In the genomic region with DNA sequence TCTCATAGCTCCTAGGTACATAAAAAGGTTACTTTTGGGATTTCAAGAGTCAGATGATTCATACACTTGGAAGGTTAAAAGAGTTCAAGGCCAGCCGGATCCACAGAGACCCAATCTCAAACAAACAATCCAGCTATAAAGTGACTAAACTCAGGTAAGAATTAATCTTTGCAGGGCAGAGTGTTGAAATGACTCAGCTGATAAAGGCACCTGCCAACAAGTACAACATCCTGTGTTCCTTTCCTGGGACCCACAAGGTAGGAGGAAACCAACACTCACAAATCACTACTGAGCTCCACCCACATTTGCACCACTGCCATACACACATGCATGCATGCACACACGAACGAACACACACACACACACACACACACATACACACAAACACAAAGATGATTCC, we compare ENCODE assay signal across 1 mouse cellular context.
A peak's percentile ranks its signal among the peaks of the same experiment; 100 is the strongest.
TF ChIP-seq lines count a peak whose summit lies in the region.

No protein-coding gene starts in this region.

TF ChIP-seq in MEL, 35 proteins besides CTCF, POLR2A, EP300 and RAD21:
- TF ChIP-seq TAL1 (IDR thresholded peaks at IDR 0.05; ENCODE audit: low read length) (no peak), CHD2 (IDR thresholded peaks at IDR 0.05; ENCODE audit: low read length) (no peak), MXI1 (IDR thresholded peaks at IDR 0.05; ENCODE audit: low read depth, low read length) (no peak), KAT2A (conservative IDR thresholded peaks at IDR 0.05; ENCODE audit: low read depth, low read length) (no peak), MAX (IDR thresholded peaks at IDR 0.05; ENCODE audit: low read length) (no peak), GATA1 (IDR thresholded peaks at IDR 0.05; ENCODE audit: low read depth, low read length) (0 out of 2 replicates have a peak, but pooled peaks have one; percentile 9), POLR2AphosphoS2 (IDR thresholded peaks at IDR 0.05; ENCODE audit: low read length) (peak; percentile 45; the same call in 1 of the 2 replicates), USF1 (IDR thresholded peaks at IDR 0.05; ENCODE audit: low read depth, low read length) (no peak), RCOR1 (IDR thresholded peaks at IDR 0.05; ENCODE audit: low read depth, low read length) (0 out of 2 replicates have a peak, but pooled peaks have one; percentile 12), UBTF (IDR thresholded peaks at IDR 0.05; ENCODE audit: borderline replicate concordance, insufficient read depth, low read depth, low read length) (no peak), MAFK (IDR thresholded peaks at IDR 0.05; ENCODE audit: borderline replicate concordance, low read depth, low read length) (no peak), ZKSCAN1 (IDR thresholded peaks at IDR 0.05; ENCODE audit: low read depth, low read length) (no peak), ELF1 (IDR thresholded peaks at IDR 0.05; ENCODE audit: low read depth, low read length) (no peak)
TF ChIP-seq in MEL: peak in this region for 3.
